Mouse (Mus musculus) testis, postnatal 10 days (tissue): ENCODE measurements around the gene Lemd2.

Experiments
- DNase-seq: peaks from one replicate; pipeline ENCODE4 v3.0.0; 2021; ENCODE audit warnings: low spot score

The Lemd2 gene

GRCm38 (mm10) chr17:27187059-27187458 lies 17.2 kb downstream of the Lemd2 start:
- no peak for DNase-seq

DNA sequence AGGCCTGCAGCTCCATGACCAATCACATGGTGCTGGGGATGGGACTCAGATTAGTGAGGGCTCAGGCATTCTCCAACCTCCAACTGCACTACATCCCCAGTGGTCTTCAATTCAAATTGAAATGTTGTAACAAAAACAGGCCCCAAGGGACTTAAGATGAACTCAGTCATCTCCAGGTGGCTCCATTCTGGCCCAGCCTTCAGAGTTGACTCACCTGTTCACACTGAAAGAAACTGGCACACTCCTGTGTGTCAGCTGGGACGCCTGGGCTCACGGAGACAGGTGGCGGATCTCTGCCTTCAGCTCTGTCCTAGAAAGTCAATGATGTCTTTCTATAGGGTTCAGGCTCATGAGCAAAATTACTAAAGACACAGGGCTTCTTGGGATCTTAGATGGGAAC lies 18.2 kb downstream of the Lemd2 start:
- DNase-seq: no peak

GRCm38 (mm10) chr17:27183667-27184292 lies 20.5 kb downstream of the Lemd2 start:
- DNase-seq: no peak

DNA sequence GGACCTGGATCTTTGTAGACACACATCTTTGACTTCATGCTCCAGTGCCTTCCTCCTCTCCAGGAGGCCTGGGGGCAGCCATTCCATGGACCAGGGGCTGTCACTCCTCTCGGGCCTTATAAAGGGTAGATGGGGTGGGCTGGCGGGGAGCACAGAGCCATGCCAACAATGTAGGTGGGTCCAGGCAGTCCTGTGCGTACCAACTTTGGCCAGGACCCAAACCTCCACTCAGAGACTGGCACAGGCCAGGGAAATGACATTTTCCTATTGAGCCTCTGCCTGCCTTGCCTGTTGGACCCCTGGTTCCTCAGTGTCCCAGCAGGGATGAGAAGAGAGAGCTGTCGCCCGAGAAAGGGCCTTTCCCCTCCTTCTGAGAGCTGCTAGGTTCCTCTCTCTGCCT lies 21.9 kb downstream of the Lemd2 start:
- DNase-seq: no peak

GRCm38 (mm10) chr17:27181666-27182065 lies 22.6 kb downstream of the Lemd2 start:
- DNase-seq: no peak

DNA sequence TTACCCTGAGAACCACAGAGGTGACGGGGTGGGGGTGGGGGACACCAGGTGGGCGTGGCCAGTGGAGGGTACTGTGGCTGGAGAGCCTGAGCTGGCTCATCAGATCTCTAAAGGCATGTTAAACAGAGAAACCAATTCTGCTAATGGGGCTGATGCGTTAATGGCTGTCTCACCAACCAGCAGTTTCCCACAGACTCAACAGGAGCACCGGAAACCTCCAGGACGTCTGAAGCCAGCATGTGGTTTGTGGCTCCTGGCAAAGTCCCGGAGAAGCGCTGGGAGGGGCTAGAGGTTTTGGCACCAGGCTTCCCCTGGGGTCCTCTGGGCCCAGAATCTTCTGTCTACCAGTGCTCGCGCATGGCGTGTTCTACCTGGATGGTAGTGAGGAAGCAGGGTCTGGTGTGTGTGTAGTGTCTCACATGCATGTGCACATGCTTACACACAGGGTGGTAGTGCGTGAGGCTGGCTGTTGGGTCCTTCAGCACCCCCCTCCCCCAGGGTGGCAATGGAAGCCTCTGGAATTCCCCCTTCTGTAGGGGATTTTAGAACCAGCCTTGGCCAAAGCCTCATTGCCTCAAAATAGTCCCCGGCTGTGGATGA lies 24.5 kb downstream of the Lemd2 start:
- no peak for DNase-seq

- no peak for DNase-seq
Measured at GRCm38 (mm10) chr17:27178427-27179177, 25.7 kb downstream of the Lemd2 start.

GRCm38 (mm10) chr17:27178019-27178418 lies 26.2 kb downstream of the Lemd2 start:
- DNase-seq: no peak

DNA sequence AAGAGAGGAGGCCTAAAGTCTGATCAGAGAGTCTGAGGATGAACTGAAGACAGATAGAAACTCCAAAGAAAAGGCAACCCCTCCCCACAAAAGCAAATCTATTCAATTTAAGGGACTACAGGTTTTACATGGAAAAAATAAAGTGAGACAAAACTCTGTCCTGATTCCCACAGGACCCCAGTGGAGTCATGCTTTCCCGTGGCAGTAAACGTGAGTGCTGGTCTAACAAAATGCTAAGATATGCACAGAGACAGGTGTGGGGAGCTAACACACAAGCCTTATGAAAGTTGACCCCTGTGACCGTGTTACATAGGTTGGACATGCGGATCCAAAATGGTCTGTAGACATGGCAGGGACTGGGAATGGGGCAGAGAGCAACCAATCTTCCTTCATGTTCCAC lies 27.5 kb downstream of the Lemd2 start:
- DNase-seq: no peak

GRCm38 (mm10) chr17:27176287-27176686 lies 28.0 kb downstream of the Lemd2 start:
- no peak for DNase-seq

DNA sequence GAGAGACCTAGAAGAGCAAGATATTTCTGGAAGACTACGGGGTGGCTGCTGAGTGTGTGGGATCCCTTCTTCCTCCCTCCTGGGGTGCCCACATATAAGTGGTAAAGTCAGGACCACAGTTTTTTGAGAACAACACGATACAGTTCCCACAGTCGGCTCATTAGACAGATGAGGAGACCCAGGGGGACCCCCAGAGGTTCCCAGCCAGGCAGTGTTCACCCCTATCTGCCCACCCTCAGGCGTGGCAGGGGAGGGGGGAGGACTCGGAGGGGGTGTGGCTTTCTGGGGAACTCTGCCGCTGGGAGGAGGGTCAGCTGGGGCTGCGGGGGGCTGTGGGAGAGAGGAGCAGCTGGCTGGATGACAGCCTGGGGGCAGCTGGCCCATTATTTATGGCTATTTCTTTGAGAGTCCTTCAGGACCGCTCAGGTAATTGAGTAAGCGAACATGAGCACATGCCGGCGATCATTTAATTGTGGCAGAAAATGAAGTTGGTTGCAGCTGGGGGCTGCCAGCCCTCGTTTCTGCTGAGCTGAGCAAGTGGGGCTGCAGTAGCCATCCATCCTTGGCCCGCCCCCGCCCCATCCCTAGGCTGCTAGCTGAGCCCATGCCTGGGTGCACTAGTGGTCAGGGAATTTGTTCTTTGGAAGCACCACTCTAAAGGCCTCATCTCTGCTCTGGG lies 28.9 kb downstream of the Lemd2 start:
- no peak for DNase-seq

- no peak for DNase-seq
Measured at GRCm38 (mm10) chr17:27173715-27174114, 30.6 kb downstream of the Lemd2 start.

DNA sequence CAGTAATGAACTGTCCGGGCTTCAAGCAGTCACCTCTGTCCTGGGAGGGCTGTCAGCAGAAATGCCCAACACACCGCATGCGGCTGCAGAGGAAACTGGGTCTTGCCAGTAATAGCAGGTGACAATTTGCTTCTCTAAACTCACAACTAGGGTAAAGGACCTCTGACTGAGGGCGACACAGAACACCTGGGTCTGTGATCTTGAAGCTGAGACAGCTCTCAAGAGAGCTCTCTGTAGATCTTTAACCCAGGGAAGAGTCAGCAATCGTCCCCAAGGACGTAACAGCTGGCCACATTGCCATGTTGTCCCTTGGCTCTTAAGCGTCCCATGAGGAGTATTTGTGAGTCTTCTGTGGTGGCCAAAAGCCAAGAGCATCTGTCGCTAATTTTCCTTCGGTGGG lies 31.8 kb downstream of the Lemd2 start:
- DNase-seq: no peak

- no peak for DNase-seq
Measured at GRCm38 (mm10) chr17:27171121-27171520, 33.1 kb downstream of the Lemd2 start.

DNA sequence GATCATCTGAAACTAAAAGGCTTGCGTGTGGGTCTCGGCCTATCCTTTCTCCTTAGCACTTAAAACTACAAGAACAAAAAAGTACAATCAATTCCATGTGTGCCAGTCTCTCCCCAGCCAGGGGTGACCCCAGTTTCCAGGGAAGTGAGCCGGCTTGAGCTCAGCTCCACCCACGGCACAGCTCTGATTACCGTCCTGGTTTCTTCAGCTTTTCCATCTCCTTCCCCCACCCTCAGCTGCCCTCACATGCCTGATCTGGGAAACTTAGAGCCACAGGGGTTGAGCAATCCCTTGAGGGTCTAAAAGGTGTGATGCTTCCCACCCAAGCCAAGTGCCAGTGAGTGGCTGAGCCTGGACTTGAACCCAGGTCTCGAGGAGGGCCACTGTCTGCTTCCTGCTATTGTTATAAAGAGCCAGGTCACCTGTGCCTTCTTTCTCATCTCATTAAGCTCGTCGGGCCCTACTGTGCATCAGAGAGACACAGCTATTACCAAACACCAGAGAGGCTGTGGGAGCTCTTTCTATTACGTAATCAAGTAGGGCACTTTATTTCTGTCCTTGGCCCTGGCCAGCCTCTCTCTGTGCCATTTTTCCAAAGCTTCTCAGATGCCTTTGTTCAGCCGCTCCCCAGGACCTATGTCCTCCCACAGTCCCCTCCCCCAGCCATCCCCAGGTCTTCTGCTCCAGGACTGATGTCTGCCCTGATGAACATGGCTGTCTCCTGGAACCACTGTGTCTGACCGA lies 34.1 kb downstream of the Lemd2 start:
- DNase-seq: no peak

- DNase-seq: no peak
Measured at GRCm38 (mm10) chr17:27168569-27168968, 35.7 kb downstream of the Lemd2 start.

GRCm38 (mm10) chr17:27167545-27167944 lies 36.7 kb downstream of the Lemd2 start, which contains the start of gene Ip6k3:
Ip6k3 (minus strand) TSS chr17:27167795.
- DNase-seq: no peak

DNA sequence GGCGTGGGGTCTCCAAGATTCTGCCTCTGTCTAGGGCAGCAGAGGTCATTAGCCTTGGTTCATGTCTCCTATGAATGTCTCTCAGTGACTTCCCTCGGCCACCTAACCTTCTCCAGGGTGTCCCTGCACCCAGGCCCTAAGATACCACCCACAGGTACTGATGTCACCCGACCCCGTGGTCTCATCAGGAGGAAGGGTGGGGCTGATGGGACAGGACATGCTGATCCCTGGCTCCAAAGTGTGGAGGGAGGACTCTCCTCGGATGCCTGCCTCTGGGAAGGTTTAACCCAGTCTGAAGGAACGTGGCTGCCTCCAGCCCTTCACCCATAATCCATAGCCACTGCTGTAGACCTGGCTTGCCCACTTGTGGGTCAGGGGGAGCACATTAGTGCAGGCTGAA lies 37.4 kb downstream of the Lemd2 start:
- DNase-seq: no peak

- DNase-seq: peak; percentile 79
Measured at GRCm38 (mm10) chr17:27165054-27165773, 39.1 kb downstream of the Lemd2 start.

GRCm38 (mm10) chr17:27160905-27161304 lies 43.4 kb downstream of the Lemd2 start:
- no peak for DNase-seq

GRCm38 (mm10) chr17:27159169-27159568 lies 45.1 kb downstream of the Lemd2 start:
- DNase-seq: no peak
